Mouse (Mus musculus) B cell, adult 2 months (primary cell): ENCODE results near the gene Orc3.
"Not testable (repeated sequence)": the region's sequence is repeated elsewhere in the genome, so short reads cannot be mapped to it uniquely, and the experiment has no call there.

Experiments
- DNase-seq, 2 experiments: peaks; one replicate each; pipeline ENCODE4 v3.0.0; 2022

Orc3 gene

DNA sequence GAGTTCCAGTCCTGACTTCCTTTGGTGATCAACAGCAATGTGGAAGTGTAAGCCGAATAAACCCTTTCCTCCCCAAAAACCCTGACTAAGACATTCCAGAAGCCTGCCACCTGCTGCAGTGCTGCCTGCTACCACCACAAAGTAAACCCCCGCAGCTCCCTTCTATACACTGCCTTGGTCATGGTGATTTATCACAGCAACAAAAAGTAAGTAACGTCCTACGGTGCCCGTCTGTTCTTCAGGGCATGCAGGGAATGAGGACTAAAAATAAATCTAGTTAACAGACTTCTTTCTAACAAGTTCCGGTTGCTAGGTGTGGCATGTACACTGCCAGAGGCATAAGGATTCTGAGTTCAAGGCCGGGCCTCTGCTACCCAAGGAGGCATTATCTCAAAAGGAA, 32.8 kb downstream of the Orc3 start:
- DNase-seq, result no peak

DNA sequence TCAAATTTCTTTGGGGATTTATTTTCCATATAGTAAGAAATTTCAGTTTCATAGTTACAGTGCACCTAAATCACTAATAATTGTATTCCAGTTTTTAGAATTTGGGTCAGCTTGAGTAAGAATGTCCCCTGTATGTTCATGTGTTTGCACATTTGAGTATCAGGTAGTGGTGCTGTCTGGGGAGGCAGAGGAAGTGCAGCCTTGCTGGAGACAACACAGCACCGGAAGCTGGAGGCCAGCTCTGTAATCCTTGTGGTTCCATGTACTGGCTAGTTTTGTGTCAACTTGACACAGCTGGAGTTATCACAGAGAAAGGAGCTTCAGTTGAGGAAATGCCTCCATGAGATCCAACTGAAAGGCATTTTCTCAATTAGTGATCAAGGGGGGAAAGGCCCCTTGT, 33.3 kb downstream of the Orc3 start:
- not testable (repeated sequence) for DNase-seq

DNA sequence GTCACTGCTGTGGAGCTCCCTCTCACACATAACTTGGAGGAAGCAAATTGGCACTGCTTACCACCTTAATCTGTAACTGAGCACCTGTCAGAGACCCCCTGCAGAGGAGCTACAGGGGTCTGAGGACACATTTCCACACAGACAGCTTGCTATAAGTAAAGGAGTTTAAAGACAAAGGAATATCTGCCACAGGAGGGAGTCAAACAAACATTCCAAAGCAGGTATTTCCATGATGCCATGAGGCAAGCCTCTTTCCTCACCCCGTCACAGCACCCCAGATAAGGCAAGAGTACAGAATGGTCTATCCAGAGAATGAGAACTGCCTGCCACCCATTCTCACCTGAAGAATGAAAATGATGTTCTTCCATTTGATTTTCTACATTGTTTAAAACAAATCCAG, 35.5 kb downstream of the Orc3 start:
- no peak for DNase-seq

- no peak for DNase-seq
Observed at GRCm38 (mm10) chr4:34577028-34577427, 37.7 kb downstream of the Orc3 start.

DNA sequence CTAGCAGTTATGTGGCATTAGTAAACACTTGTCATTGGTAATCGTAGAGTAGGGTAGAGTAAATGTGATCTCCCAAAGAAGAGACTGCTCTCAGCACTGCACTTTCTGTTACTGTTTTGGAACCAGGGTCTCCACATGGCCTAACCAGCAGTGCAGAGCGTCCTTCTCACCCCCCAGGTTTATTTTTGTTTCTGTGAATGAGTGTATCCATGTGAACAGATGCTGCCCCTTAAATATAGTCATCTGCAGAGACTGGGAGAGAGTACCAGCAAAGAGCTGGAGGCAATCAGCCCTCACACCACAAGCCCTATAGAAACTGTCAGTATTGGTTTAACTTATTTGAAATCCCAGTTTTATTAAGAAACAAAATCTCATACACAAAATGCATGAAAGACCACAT, 41.9 kb downstream of the Orc3 start:
- no peak for DNase-seq

- no peak for DNase-seq
Observed at GRCm38 (mm10) chr4:34566226-34566625, 48.5 kb downstream of the Orc3 start.

DNA sequence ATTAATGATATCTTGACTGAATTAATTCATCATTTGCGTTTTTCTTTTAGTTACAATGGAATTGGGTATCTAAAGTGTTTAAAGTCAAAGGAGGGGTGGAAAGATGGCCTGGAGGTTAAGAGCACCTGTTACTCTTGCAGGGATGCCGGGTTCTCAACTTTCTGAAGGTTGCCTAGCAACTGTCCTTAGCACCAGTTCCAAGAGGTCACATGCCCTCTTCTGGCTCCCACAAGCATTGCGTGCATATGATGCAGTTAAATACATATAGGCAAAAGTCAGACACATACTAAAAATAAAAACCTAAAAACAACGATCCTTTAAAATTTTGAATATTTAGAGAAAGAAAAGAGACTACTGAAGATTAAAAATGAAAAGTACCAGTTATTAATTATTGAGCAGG, 53.8 kb downstream of the Orc3 start:
- DNase-seq, result peak; percentile 66 to 75

DNA sequence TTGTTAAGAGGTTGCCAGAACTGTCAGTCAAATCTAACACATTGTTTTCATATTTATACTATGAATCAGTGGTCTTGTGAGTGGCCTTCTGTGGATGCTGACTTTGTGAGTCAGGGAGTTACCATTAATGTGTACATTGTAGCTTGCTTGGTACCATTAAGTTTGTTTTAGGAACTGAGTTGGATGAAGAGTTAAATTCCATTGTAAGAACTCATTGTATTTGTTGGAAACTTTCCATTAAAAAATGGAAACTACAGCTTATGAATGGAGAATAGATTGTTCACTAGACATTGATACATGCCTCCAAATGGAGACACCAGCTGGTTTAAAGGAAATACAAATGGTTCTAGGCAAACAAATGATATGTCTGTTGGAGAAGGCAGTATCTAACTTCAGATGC, 58.6 kb downstream of the Orc3 start:
- no peak for DNase-seq

DNA sequence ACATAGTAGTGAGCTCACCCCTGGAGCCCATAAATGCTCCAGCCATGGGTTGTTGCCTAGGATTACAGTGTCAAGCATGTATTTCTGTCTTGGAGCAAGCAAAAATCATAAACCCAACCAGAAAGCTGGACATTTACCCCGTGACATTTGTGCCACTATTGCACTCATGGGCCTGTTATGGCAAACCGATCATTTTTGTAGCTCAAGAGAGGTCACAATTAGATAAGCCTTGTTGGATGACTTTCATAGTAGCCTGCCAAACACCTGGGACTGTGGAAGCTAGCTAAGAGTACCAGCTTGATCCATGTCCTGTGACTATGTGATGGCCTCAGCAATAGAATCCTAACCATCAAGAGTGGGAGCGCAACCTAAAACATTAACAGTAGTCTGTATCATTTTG, 59.1 kb downstream of the Orc3 start:
- DNase-seq, result no peak

GRCm38 (mm10) chr4:34554596-34554995, 60.1 kb downstream of the Orc3 start:
- DNase-seq, result no peak

DNA sequence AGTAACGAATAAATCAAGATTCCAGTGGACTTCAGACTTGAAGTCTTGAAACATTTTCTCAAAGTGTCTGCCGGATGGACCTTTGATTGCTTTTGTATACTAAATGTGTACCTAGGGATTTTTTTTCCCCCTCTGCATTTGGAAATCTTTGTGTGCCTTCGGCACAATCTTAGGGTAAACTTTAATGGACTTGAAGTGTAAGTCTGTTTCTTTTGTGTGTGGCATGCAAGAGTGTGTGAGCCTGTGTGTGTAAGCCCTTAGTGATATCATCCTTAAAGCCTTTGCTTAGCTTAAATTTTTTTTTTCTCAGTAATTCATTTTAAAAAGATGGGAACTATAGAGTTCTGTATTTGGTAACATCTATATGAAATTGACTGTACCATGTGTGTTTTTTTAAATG, 62.8 kb downstream of the Orc3 start:
- DNase-seq, result no peak

DNA sequence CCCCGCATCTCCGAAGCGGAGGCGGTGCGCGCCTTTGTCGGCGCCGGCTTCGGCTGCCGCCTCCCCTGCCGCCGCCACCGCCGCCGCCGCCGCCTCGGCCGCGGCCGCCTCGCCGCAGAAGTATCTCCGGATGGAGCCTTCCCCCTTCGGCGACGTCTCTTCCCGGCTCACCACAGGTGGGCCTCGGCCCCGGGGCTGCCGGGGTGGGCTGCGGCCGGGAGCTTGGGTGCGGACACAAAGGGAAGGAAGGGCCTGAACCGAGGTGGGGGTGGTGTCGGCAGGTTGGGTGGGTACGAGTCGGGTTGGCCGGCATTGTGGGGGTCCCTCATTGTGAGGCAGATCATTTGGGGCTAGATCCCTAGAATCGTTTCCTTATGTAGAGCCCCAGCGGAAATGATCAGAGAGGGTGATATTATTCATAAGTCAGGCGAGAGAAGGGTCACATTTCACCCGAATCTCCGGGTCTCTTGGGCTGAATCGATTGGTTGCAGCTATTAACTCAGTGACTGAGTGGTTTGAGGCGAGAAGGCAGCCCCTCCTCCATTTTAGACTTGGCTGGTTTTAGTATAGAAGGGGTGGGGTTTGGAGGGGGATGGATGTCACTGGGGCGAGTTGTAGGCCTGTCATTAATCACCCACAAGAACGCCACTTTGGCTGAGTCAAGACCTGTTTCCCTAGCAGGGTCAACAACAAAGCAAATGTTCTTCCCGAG, 63.5 kb downstream of the Orc3 start:
- DNase-seq, result peak; percentile 57 to 60

GRCm38 (mm10) chr4:34550748-34551097, 64.0 kb downstream of the Orc3 start, which contains the start of gene Akirin2:
Gene Akirin2, plus strand, starts transcription at chr4:34550937.
- no peak for DNase-seq

DNA sequence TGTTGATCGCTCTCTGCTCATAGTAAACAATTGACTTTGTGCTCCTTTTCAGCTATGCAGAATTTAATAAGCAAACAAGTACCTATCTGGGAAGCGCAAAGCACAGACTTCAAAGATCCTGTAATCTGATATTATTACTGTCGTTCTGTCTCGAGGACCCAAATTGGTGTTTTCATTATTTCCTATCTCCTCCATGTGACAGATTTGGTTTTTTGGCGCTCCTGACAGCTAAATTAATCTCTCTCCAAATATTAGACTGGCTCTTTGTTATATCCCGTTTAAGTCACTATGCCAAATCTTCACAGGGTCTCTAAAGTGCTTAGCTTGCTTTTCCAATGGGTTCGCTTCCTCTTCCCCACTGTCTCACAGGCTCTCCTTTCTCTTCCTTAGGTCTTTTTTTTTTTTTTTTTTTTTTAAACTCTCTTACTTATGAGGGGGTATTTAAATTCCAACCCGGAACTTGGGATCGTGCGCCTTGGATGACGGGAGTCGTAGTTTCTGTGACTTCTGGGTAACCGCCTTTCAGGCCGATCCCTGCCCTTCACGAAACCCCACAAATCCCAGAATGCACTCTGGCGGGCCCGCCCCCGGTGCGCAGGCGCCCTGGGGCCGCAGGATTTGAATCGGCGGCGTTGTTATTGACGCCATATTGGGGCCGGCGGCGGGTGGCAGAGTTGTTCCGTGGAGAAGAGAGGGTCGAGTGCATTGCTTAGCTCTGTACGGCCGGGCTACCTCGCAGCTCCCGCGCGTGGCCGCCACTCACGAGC, 64.6 kb downstream of the Orc3 start:
- DNase-seq, result peak; percentile 97

DNA sequence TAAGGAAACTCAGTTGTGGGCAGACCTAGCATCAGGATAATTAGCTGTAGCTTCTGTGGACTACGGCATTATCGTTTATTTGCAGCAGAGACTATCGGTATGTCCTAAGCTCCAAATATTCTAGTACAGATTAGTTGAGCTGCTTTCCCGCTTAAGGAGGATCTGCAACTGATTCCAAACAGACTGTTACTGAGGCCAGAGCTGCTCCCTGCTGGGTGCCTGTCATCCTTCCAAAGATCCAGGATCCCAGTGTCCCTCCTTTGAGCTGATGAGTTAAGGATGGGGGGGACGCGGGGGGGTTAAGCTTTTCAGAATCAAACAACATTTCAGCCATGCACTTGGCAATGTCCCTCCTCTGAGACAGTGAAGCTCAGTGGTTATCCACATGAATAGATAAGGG, 84.8 kb downstream of the Orc3 start:
- no peak for DNase-seq

DNA sequence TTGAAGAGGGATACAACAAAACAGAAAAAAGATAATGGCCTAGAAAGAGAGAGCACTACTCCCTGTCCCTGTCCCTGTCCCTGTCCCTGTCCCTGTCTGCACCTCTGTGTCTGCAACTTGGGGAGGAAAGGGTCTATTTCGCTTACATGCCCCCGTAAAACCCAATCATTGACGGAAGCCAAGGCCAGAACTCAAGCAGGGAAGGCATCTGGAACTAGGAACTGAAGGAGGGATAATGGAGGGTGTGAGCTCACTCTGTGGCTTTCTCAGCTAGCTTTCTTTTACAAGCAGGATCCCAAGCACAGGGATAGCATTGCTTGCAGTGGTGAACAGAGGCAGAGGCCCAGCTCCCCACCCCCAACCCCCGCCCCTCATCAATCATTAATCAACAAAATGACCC, 85.4 kb downstream of the Orc3 start:
- DNase-seq, result no peak

DNA sequence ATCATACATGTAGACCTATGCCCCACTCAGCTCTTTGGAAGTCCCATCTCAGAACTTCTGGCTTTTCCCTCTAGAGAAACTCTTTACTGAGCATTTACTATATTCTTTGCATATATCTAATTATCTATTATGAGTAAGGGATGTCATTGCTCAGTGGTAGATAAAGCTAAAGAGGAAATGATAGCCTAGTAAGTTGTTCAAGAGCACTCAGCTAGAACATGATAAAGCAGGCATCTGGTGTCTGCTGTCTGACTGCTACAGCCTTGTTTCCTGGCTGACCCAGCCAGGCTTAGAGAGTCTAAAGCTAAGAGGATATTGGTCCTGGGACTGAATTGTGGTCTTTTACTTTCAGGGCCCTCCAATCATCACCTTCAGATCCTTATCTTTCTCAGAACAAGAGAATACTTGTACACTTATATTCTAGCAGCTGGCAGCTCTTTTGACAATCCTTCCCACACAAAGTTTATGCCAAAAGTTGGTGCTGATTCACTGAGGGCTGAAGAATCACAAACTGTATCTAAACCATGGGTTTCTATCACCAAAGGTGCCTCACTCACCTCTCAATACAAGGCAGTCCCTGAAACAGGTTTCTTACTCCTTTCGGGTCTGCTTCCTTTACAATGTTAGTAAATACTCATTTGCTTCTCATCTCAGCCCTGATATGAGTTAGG, 86.2 kb downstream of the Orc3 start:
- DNase-seq, result no peak

GRCm38 (mm10) chr4:34526771-34527170, 88.0 kb downstream of the Orc3 start:
- no peak for DNase-seq

DNA sequence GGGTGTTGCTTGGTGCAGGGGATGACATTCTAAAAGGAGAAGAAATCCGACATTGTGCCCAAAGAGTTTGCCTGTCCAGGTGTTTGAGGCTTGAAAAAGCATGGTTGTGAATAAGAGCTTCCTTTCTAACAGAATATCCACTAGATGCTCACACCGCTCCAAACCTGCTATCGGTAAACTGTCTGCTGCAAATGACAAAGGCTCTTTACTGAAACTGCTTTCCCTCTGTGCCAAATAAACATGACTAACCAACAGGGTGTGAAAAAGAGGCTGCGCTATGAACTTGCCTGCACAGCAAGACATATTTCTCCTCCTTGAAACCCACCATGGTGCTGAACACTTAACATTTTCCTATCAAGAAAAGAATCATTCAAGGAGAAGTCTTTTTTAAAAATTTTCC, 91.2 kb downstream of the Orc3 start:
- no peak for DNase-seq

DNA sequence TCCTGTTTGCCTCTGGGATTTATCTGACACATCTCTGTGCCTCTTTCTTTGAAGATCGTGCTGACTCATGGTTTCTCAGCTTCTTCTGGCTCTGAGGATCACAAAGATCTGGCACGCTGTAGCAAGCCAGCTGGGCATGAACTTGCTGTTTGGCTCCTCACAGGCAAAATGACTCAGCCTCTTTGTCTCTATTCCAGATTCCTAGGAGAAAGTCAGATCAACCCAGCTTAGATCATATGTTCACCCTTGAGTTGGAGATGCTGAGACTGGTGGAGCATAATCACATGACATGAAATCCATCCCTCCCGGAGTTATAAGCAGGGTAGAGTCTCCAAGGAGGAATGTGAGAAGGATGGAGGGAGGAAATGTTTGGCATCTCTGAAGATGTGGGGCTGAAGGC, 91.9 kb downstream of the Orc3 start:
- DNase-seq, result no peak
